Mouse (Mus musculus) megakaryocyte-erythroid progenitor cell, adult 5-6 weeks (primary cell): Measurements from ENCODE around the gene Ano4. TPM values are rescaled to one million over a fixed set of nuclear protein-coding genes. Genes with fewer than 3 reads are reported as not detected.

Experiments used
- ATAC-seq: replicated peaks from 2 replicates; pipeline ENCODE4 v1.8.0; 2016; ENCODE audit warnings: mild to moderate bottlenecking, inconsistent platforms; ENCODE audit not compliant: severe bottlenecking, poor library complexity, low FRiP score, low TSS enrichment
- total RNA-seq, 2 experiments: library from RNA; stranded (forward) in 1 of 2; stranded (reverse) in 1 of 2; fragments of 200-1000, 215-1000 nt in 1 of 2; fragments of >200 nt in 1 of 2; fragmentation: Nextera tagmentation in 1 of 2; gene quantifications; 2 replicates each; pipeline ENCODE4 v1.2.3; 2014 to 2017

Gene Ano4
- total RNA-seq, 2 experiments from 2014 or later = not detected

- ATAC-seq = no peak
Observed at GRCm38 (mm10) chr10:88986925-88987324, 357.6 kb downstream of the Ano4 start.

- no peak for ATAC-seq
Observed at GRCm38 (mm10) chr10:88983444-88983843, 361.1 kb downstream of the Ano4 start.

- no peak for ATAC-seq
Observed at GRCm38 (mm10) chr10:88979451-88979850, 365.1 kb downstream of the Ano4 start.

GRCm38 (mm10) chr10:88978932-88979331 is 365.6 kb downstream of the Ano4 start:
- ATAC-seq = no peak

GRCm38 (mm10) chr10:88970951-88971725 is 373.4 kb downstream of the Ano4 start:
- no peak for ATAC-seq

- ATAC-seq = no peak
Observed at GRCm38 (mm10) chr10:88968586-88968985, 376.0 kb downstream of the Ano4 start.

GRCm38 (mm10) chr10:88960791-88961190 is 383.8 kb downstream of the Ano4 start:
- no peak for ATAC-seq

- no peak for ATAC-seq
Observed at GRCm38 (mm10) chr10:88950297-88950653, 394.3 kb downstream of the Ano4 start.

- no peak for ATAC-seq
Observed at GRCm38 (mm10) chr10:88949649-88950296, 394.8 kb downstream of the Ano4 start.

Other genes starting within 250 kb of the Ano4 start
- 5.3 and 8.5 TPM in 2 replicates for gene Gas2l3, start 99.2 kb upstream of the Ano4 start, total RNA-seq (2014; fragmentation: Nextera tagmentation)
- gene Gas2l3, start 99.2 kb upstream of the Ano4 start, total RNA-seq (2017) = 4.9 and 12.9 TPM in 2 replicates
- not detected in 2 replicates for gene Nr1h4, start 188.8 kb upstream of the Ano4 start, total RNA-seq (2014; fragmentation: Nextera tagmentation)
- not detected in 2 replicates for gene Nr1h4, start 188.8 kb upstream of the Ano4 start, total RNA-seq (2017)